Mouse (Mus musculus) forebrain, postnatal 0 days (tissue): ENCODE data around the gene Gm21970. TPM values are rescaled to one million over a fixed set of nuclear protein-coding genes. Genes with fewer than 3 reads are reported as not detected.

ENCODE experiments used
- ATAC-seq: fragments of 200-750 bp; cut with Nextera tagmentation; 2 replicates; pipeline ENCODE4 v1.8.0; 2017; ENCODE audit warnings: mild to moderate bottlenecking, moderate library complexity
- DNase-seq: peaks from one replicate; pipeline ENCODE4 v3.0.0-alpha.2; 2015
- H3K27ac ChIP-seq: fragments of 300-500 bp; sonication (generic); 2 replicates; pipeline ENCODE4 v1.5.1; 2014; ENCODE audit warnings: low read depth, mild to moderate bottlenecking, antibody characterized with exemption, low read length, moderate library complexity, mixed read lengths
- H3K27me3 ChIP-seq: fragments of 300-500 bp; sonication (generic); 2 replicates; pipeline ENCODE4 v1.6.1; 2014; ENCODE audit warnings: mild to moderate bottlenecking, low read length, mixed read lengths; ENCODE audit not compliant: insufficient read depth
- H3K36me3 ChIP-seq: fragments of 300-500 bp; sonication (generic); 2 replicates; pipeline ENCODE4 v1.6.1; 2014; ENCODE audit warnings: mild to moderate bottlenecking, moderate library complexity; ENCODE audit not compliant: insufficient read depth
- H3K4me1 ChIP-seq: fragments of 300-500 bp; sonication (generic); 2 replicates; pipeline ENCODE4 v1.6.1; 2014; ENCODE audit warnings: antibody characterized with exemption; ENCODE audit not compliant: insufficient read depth
- H3K4me2 ChIP-seq: fragments of 300-500 bp; sonication (generic); 2 replicates; pipeline ENCODE4 v1.6.1; 2014; ENCODE audit warnings: low read depth, mild to moderate bottlenecking, moderate library complexity
- H3K4me3 ChIP-seq: fragments of 300-500 bp; sonication (generic); 2 replicates; pipeline ENCODE4 v1.5.1; 2014; ENCODE audit warnings: low read depth, low read length, mixed read lengths
- H3K9ac ChIP-seq: fragments of 300-500 bp; sonication (generic); 2 replicates; pipeline ENCODE4 v1.6.1; 2014; ENCODE audit warnings: mild to moderate bottlenecking
- H3K9me3 ChIP-seq: fragments of 300-500 bp; sonication (generic); 2 replicates; pipeline ENCODE4 v1.6.1; 2016; ENCODE audit warnings: low read length
- CTCF ChIP-seq: sonication (generic); IDR thresholded peaks from 2 replicates; pipeline ENCODE4 v1.5.1; 2016; ENCODE audit warnings: antibody characterized with exemption, control low read depth, low read depth
- WGBS: fragments of 180-500 bp; shearing (Covaris S2); extraction: QIAGEN DNeasy Blood & Tissue Kit; methylation state at CpG from one replicate; pipeline ENCODE4 v1.1.7; 2014; 5-methylcytosine and 5-hydroxymethylcytosine counted together
- polyA plus RNA-seq: library from polyadenylated mRNA; unstranded; fragments of >200 nt; fragmentation: Nextera tagmentation; extraction: Ambion mirVana; gene quantifications from 2 replicates; pipeline ENCODE4 v1.2.1, GENCODE M21; 2015
- total RNA-seq: library from RNA; depleted of rRNA; stranded (reverse); fragments of >200 nt; gene quantifications from 2 replicates; pipeline ENCODE4 v1.2.3, GENCODE M21; 2014; rRNA removed

The Gm21970 gene
- 6.1 TPM in 1 of 2 replicates, not detected in the other for total RNA-seq
- not detected in 2 replicates for polyA plus RNA-seq

GRCm38 (mm10) chr16:91391421-91391820 lies at the start of gene Gm21970:
Gene Gm21970 (plus strand): TSS chr16:91391721.
- no peak for ATAC-seq
- Histone ChIP-seq H3K4me3 (no peak within 1 kb of the TSS), H3K27ac (no peak within 1 kb of the TSS), H3K9ac (no peak within 1 kb of the TSS), H3K27me3 (no peaks in the 10 kb centered on the region), H3K4me2 (no peak within 1 kb of the TSS), H3K36me3 (peaks cover 50% of the 10 kb centered on the region), H3K4me1 (no peaks in the 10 kb centered on the region), H3K9me3 (no peaks in the 10 kb centered on the region)
- DNase-seq, result no peak
- whole genome bisulfite sequencing, result 69% methylated on average over 5 of the region's 5 CpGs
- TF ChIP-seq CTCF, result no peak

GRCm38 (mm10) chr16:91346491-91346890 lies 45.0 kb upstream of the Gm21970 start:
- Histone ChIP-seq H3K4me2 (no peak overlapping the region), H3K27ac (no peak overlapping the region), H3K36me3 (no peaks in the 10 kb centered on the region), H3K9ac (no peak overlapping the region), H3K4me1 (no peaks in the 10 kb centered on the region), H3K4me3 (no peak overlapping the region), H3K27me3 (no peaks in the 10 kb centered on the region; the same call in 1 of the 2 replicates), H3K9me3 (no peaks in the 10 kb centered on the region)
- WGBS, result 83% methylated on average over 9 of the region's 9 CpGs
- TF ChIP-seq CTCF, result no peak
- ATAC-seq, result no peak
- DNase-seq, result no peak

- H3K4me2 ChIP-seq, result no peak overlapping the region
- ATAC-seq, result no peak
- no peaks in the 10 kb centered on the region for H3K9me3 ChIP-seq
- no peak overlapping the region for H3K27ac ChIP-seq
- no peak for TF ChIP-seq CTCF
- DNase-seq, result no peak
- no peaks in the 10 kb centered on the region for H3K4me1 ChIP-seq
- no peak overlapping the region for H3K4me3 ChIP-seq
- 60% methylated on average over 20 of the region's 20 CpGs for WGBS
- H3K36me3 ChIP-seq, result no peaks in the 10 kb centered on the region
- H3K27me3 ChIP-seq, result peaks cover 4% of the 10 kb centered on the region
- H3K9ac ChIP-seq, result no peak overlapping the region
These were observed 43.8 kb upstream of the Gm21970 start for GRCm38 (mm10) chr16:91347491-91348263.

- Histone ChIP-seq H3K4me2 (no peak overlapping the region), H3K4me1 (no peaks in the 10 kb centered on the region), H3K36me3 (no peaks in the 10 kb centered on the region), H3K27me3 (peaks cover 5% of the 10 kb centered on the region), H3K27ac (no peak overlapping the region), H3K4me3 (no peak overlapping the region), H3K9ac (no peak overlapping the region), H3K9me3 (no peaks in the 10 kb centered on the region)
- DNase-seq (peak; percentile 7), ATAC-seq (no peak)
- TF ChIP-seq CTCF, result no peak
- WGBS, result 44% methylated on average over 14 of the region's 14 CpGs
These were observed 43.3 kb upstream of the Gm21970 start for GRCm38 (mm10) chr16:91348264-91348565.

GRCm38 (mm10) chr16:91348588-91349330 lies 42.8 kb upstream of the Gm21970 start:
- ATAC-seq (no peak), DNase-seq (peak; percentile 13)
- 60% methylated on average over 28 of the region's 28 CpGs for WGBS
- no peak overlapping the region for H3K4me3 ChIP-seq
- H3K36me3 ChIP-seq, result no peaks in the 10 kb centered on the region
- H3K9me3 ChIP-seq, result no peaks in the 10 kb centered on the region
- no peak overlapping the region for H3K9ac ChIP-seq
- H3K4me1 ChIP-seq, result no peaks in the 10 kb centered on the region
- no peak for TF ChIP-seq CTCF
- H3K27me3 ChIP-seq, result peaks cover 5% of the 10 kb centered on the region
- no peak overlapping the region for H3K4me2 ChIP-seq
- no peak overlapping the region for H3K27ac ChIP-seq

- peak; percentile 96 for TF ChIP-seq CTCF
- 2% methylated on average over 7 of the region's 7 CpGs for WGBS
- H3K4me3 ChIP-seq, result no peak overlapping the region
- DNase-seq (peak; percentile 94), ATAC-seq (peak; percentile 46)
- H3K36me3 ChIP-seq, result no peaks in the 10 kb centered on the region
- H3K4me1 ChIP-seq, result no peaks in the 10 kb centered on the region
- H3K27ac ChIP-seq, result no peak overlapping the region
- no peaks in the 10 kb centered on the region for H3K9me3 ChIP-seq
- no peak overlapping the region for H3K4me2 ChIP-seq
- peaks cover 5% of the 10 kb centered on the region for H3K27me3 ChIP-seq
- no peak overlapping the region for H3K9ac ChIP-seq
These were observed 39.4 kb upstream of the Gm21970 start for GRCm38 (mm10) chr16:91352084-91352562.

- 68% methylated on average over 7 of the region's 7 CpGs for WGBS
- H3K4me1 ChIP-seq, result no peaks in the 10 kb centered on the region
- ATAC-seq, result no peak
- DNase-seq, result no peak
- H3K27ac ChIP-seq, result no peak overlapping the region
- H3K9ac ChIP-seq, result no peak overlapping the region
- H3K4me3 ChIP-seq, result no peak overlapping the region
- H3K27me3 ChIP-seq, result peaks cover 6% of the 10 kb centered on the region
- no peak overlapping the region for H3K4me2 ChIP-seq
- no peaks in the 10 kb centered on the region for H3K9me3 ChIP-seq
- no peak for TF ChIP-seq CTCF
- no peaks in the 10 kb centered on the region for H3K36me3 ChIP-seq
These were observed 38.8 kb upstream of the Gm21970 start for GRCm38 (mm10) chr16:91352749-91353148.
